Mouse (Mus musculus) spleen, adult 2 months (tissue): Measurements from ENCODE around the gene Eif4a1.
"Not testable (repeated sequence)": the region's sequence is repeated elsewhere in the genome, so short reads cannot be mapped to it uniquely, and the experiment has no call there.

Source experiments
- CTCF ChIP-seq: fragments of 200-500 bp; IDR thresholded peaks from 2 replicates; pipeline ENCODE4 v1.5.1; 2011; ENCODE audit warnings: mild to moderate bottlenecking, inconsistent platforms; ENCODE audit not compliant: insufficient read depth, insufficient read length, insufficient replicate concordance; ENCODE audit errors: extremely low read depth
- POLR2A ChIP-seq: fragments of 200-500 bp; IDR thresholded peaks from 2 replicates; pipeline ENCODE4 v1.6.1; 2011; ENCODE audit warnings: low read depth, low read length, inconsistent platforms

DNA sequence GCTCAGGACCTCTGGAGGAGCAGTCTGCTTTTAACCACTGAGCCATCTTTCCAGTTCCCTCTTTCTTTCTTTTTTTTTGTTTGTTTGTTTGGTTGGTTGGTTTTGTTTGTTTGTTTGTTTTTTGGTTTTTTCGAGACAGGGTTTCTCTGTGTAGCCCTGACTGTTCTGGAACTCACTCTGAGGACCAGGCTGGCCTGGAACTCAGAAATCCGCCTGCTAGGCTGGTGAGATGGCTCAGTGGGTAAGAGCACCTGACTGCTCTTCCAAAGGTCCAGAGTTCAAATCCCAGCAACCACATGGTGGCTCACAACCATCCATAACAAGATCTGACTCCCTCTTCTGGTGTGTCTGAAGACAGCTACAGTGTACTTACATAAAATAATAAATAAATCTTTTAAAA is 47.9 kb downstream of the Eif4a1 start:
- not testable (repeated sequence) for TF ChIP-seq POLR2A, CTCF
